Mouse (Mus musculus): ENCODE results near the gene Mafg.
"Not testable (repeated sequence)": the region's sequence is repeated elsewhere in the genome, so short reads cannot be mapped to it uniquely, and the experiment has no call there.

Mafg gene

GRCm38 (mm10) chr11:120597240-120598235 is 35.9 kb downstream of the Mafg start:
- no peak for DNase-seq (ENCODE audit: low spot score)

GRCm38 (mm10) chr11:120588531-120588930 is 44.9 kb downstream of the Mafg start:
- DNase-seq (ENCODE audit: low spot score): no peak

GRCm38 (mm10) chr11:120583937-120584336 is 49.5 kb downstream of the Mafg start:
- DNase-seq (ENCODE audit: low spot score): no peak

- DNase-seq (ENCODE audit: low spot score): not testable (repeated sequence)
Measured at GRCm38 (mm10) chr11:120582982-120583293, 50.5 kb downstream of the Mafg start.

DNA sequence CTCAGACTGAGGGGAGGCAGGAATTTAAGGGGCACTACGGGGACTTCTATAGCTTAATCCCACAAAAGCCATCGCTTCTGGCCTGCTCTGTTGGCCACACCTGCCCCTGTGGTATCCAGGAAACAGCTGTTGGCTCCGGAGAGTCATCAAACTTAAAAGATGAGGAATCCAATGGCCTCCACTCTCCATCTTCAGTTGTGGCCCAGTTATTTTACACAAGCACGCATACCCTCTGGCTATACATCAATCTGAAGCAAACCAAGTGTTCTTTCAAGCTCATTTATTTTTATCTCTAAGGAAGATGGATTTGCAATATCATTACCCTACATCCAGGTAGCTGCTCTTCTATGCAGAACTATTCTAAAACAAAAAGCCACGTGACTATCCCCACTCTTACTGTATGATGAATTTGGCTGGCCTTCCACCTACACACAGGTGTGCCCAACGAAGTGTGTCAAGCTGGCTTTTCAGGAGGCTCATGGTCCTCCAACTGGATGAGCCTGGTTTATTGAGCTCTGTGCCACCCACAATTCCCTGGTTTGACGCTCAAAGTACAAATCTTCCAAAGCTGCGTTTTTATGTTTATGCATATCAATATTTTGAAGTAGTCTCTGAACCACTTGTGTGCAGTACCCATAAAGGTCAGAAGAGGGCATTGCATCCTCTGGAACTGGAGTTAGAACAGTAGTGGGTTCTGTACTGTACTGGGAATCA is 51.0 kb downstream of the Mafg start:
- no peak for DNase-seq (ENCODE audit: low spot score)

GRCm38 (mm10) chr11:120581490-120582267 is 51.7 kb downstream of the Mafg start, which contains the start of gene Arhgdia:
Gene Arhgdia (minus strand): TSS chr11:120581624.
- peak; percentile 84 for DNase-seq (ENCODE audit: low spot score)

GRCm38 (mm10) chr11:120580871-120581331 is 52.5 kb downstream of the Mafg start:
- no peak for DNase-seq (ENCODE audit: low spot score)

- DNase-seq (ENCODE audit: low spot score): no peak
Measured at GRCm38 (mm10) chr11:120580190-120580589, 53.2 kb downstream of the Mafg start.

DNA sequence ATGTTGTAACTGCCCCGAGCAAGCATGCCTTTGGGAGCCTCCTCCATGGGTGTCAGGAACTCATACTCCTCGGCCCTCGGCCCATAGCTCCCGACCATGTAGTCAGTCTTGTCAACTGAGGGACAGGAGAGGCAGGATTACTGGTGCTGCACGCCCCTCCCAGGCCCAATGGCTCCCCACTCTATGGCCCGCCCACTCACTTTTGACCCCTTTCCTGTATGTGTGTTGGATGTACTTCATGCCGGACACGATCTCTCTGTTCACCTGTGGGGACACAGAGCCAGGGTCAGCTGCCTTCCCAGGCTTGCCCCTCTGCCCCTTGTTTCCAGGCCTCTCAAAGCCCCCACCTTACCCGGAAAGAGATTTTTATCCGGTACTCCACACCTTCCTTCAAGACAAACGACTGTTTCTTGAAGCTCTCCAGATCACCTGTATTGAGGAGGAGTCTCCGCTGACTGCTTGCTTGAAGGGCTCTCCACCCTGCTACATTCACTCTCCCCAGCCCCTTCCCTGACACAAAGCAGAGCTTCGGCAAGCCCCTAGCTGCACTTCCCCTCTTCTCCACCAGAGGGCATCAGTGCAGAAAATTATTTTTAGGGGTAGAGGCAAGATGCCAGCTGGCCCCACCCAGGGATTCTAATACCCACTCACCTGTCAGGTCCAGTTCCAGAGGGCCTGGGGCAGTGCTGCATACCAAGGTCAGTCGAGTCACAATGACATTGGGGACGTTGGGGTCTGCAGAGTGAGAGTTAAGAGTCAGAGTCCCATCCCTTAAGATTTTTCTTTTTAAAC is 53.9 kb downstream of the Mafg start:
- no peak for DNase-seq (ENCODE audit: low spot score)

- no peak for DNase-seq (ENCODE audit: low spot score)
Measured at GRCm38 (mm10) chr11:120578694-120579243, 54.6 kb downstream of the Mafg start.

- DNase-seq (ENCODE audit: low spot score): no peak
Measured at GRCm38 (mm10) chr11:120578024-120578693, 55.2 kb downstream of the Mafg start.

- no peak for DNase-seq (ENCODE audit: low spot score)
Measured at GRCm38 (mm10) chr11:120577211-120578023, 56.0 kb downstream of the Mafg start.

DNA sequence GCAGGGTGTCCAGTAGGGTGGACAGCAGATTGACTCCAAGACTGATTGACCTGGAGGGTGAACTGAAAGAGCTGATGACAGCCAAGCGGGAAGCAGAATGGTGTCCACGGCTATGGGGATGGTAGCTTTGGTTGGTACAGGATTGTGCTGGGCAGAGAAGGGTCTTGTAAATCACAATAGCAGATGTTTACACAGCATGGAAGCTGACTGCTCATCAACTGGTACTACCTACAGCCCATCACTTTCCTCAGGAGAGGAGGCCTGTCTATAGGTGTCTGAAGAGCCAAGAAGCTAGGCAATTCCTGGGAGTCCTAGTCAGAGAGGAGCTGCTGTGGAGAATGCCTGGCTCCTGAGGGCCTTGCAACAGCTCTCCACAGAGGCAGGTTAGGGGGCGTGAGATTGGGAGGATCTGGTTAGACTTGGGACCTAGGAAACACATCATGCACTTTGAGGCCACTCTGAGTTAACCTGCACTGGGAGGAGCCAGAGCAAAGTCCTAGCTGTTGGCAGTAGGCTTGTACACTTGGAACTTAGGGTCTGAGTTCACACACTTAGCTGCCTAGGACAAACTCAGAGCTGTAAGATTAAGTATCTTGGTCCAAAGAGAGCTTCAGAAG is 56.9 kb downstream of the Mafg start:
- no peak for DNase-seq (ENCODE audit: low spot score)

GRCm38 (mm10) chr11:120575940-120576339 is 57.5 kb downstream of the Mafg start:
- no peak for DNase-seq (ENCODE audit: low spot score)

All from left cerebral cortex, adult 11 months (tissue).